Mouse (Mus musculus): Measurements from ENCODE around the gene Tnfrsf25.

DNA sequence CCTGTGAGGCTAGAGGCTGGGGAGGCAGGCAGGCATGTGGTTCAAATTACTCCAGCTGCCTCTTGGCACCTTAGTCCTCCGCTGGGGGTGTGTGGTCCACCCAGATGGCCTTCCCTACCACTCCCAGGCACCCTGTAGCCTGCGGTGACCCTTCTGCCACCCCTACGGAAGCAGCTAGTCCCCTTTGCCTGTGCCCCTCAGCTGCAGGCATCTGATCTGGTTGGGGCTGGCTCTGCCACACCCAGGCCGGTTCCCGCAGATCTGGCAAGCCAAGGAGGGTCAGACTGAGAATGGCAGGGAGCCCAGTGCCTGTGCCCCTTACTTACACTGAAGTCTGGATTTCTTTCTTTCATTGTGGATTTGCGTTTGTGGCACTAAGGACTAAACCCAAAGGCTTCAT is 42.0 kb upstream of the Tnfrsf25 start:
- TF ChIP-seq GATA1 (IDR thresholded peaks at IDR 0.05; ENCODE audit: borderline replicate concordance, low read length) (no peak), FLI1 (IDR thresholded peaks at IDR 0.05; ENCODE audit: low read length) (no peak)

Data from megakaryocyte, embryonic 14.5 days (primary cell).